Mouse (Mus musculus) ovary, postnatal 14 days (tissue): Measurements from ENCODE around the gene Treml4.
"Not testable (repeated sequence)": the region's sequence is repeated elsewhere in the genome, so short reads cannot be mapped to it uniquely, and the experiment has no call there.

Experiments
- DNase-seq: peaks from one replicate; pipeline ENCODE4 v3.0.0; 2022; ENCODE audit warnings: low spot score

Treml4 gene

DNA sequence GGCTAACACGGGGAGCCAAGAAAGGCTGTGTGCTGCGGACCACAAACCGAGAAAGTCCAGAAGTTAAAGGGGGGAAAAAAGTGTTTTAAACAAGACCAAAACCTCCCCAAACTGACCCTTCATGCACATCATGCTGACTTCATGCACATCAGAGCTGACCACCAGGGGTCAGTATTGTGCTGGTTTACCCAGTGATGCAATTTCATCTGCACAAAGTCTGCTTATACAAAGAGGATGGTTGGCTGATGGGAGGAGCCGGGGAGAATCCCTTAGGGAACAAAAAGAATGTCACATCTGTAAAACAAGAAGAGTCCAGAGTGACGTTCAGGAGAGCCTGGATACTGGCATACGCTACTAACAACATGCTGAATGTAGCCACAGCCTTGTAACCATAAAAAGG is 10.8 kb downstream of the Treml4 start:
- DNase-seq, result peak; percentile 66

DNA sequence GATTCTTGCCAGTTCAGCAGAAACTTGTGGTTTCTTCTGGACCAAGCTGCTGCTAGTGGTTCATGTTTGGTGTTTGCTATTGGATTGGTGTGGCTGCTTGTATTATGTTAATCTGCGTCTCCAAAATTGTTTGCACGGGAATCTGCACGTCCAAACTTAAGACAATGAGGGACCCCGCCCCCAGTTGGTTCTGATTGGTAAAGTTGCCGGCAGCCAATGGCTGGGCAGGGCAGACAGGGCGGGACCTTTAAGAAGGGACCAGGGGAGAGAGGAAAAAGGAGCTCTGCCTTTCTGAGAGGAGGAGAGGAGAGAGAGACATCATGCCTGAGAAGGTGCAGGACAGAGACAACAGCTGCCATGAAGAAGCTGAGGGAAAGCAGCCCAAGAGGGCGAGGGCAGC is 11.6 kb downstream of the Treml4 start:
- DNase-seq, result no peak

DNA sequence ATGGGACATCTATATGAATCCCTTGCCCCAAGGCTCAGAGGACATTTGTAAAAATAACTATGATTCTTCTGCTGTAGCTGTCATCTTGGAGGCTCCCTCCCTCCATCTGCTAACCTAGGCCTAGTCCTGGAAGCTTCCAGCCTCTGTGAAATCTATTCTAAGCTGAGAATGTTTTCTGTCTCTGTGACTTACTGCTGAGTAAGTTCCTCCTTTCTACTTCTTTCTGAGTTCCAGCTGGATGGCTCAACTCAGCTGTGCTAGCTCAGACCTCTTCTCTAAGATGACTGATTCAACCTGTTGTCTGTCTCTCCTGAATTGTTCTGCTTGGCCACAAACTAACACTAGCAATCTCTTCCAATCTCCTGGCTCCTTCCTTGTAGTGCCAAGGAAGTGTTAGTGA is 14.3 kb downstream of the Treml4 start:
- DNase-seq, result no peak

DNA sequence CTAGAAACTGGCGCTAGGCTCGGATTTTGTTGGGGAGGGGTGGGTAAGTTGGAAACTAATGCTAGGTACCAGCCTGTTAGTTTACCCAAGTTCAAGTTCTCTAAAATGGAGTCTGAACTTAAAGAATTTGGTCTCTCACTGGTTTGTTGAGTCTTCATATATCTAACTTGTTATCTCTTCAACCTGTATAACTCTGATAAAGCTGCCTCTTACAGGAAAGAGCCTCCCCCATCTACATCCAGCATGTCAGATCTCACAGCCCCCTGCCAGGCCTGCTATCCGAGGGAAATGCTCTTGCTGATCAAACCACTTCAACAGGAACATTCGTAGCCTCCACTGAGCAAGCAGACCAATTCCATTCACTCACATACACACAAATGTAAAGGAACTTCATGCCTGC is 14.9 kb downstream of the Treml4 start:
- DNase-seq, result no peak

DNA sequence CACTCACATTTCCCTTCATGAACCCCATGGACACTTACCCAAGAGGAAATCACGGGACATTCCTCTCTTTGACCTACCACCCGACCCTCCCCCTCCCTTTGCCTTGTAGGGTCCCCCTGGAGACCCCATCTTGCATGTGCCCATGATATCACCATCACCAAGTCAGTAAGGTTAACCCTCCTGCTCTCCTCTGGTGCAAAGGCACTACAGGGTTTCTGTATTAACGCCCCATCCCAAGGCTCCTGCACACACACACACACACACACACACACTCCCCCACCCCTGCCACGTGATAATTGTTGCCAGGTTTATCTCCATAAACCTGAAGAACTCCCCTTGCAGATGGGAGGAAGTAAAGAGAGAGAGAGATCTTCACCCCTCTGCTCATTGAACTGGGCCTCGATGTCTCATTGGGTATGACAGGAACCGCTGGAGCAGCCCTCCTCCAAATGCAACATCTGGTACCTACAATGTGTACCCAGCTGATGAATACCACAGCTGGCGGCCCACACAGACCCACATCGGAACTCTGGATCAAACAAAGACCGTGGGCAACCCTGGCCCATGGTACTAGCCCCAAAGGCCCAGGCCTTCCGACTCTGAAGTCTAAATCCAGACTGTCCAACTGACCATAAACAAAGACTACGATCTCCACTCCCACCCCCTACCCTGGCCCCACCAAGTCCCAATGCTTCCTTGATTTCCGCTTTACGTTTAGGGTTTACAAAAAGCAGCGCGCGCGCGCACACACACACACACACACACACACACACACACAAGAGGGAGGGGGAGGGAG is 17.0 kb downstream of the Treml4 start:
- DNase-seq, result no peak

DNA sequence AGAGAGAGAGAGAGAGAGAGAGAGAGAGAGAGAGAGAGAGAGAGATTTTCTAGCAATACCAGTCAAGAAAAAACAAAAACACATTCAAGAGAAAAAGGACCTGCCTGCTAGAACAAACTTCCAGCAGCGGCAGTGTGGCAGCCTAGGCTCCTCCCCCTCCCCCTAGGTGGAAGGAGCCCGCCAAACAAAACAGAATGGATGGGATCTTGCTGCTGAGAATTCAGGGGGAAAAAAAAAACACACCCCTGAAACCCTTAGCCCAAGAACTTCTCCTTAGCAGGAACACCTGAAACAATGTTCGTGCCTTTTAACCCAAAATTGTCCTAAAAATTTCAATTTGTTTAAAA is 17.6 kb downstream of the Treml4 start:
- no peak for DNase-seq

DNA sequence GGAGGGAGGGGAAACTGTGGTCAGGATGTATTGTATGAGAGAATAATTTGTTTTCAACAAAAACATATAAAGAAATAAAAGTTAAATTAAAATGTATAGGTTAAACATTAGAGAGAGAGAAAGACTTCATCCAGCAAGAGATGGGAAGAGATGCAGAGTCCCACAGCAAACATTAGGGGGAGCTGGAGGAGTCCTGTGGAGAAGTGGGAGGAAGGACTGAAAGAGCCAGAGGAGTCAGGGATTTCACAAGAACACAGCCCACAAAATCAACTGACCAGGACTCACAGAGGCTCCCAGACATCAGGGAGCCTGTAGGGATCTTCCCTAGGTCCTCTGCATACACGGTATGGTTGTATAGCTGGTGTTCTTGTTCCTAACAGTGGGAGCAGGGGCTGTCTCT is 22.7 kb downstream of the Treml4 start:
- no peak for DNase-seq

DNA sequence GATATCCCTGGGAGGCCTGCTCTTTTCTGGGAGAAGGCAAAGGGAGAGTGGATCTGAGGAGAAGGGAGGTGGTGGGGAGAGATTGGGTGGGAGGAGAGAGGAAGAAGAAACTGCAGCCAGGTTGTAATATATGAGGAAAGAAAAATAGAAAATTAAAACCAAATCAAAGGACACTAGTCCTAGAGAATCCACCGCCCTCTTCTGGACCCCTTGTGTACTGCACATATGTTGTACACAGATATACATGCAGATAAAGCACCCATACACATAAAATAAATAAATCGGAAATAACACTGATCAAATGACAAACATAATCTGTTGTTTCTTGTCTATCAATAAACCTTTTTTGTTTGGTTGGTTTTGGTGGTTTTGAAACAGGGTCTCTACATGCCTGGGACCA is 23.2 kb downstream of the Treml4 start:
- DNase-seq, result no peak

DNA sequence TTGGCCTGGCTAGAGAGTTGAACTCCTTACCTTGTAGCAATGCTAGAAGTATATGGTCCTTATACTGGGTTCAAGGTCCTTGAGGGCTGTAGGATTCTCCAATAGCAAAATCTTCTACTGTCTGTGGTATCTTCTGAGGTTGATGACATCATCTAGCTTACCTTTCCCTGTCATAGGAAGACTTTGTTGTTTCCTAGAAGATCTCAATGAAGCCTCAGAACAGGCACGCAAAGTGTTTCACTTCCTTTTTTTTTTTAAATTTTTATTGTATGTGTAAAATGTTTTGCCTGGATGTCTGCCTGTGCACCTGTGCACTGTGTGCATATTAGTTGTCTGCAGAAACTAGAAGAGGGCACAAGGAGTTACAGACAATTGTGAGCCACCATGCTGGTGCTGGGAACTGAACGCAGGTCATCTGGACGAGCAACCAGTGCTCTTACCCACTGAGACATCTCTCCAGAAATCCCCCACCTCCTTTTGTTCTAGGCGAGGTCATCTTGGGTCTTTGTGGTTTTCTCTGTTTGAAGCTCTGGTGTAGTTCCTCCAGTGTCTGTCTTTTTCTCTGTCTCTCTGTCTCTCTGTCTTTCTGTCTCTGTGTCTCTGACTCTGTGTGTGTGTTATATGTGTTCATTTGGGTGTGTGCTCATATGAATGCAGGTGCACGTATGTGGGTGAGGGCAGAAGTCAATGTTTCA is 29.6 kb downstream of the Treml4 start:
- DNase-seq, result no peak

DNA sequence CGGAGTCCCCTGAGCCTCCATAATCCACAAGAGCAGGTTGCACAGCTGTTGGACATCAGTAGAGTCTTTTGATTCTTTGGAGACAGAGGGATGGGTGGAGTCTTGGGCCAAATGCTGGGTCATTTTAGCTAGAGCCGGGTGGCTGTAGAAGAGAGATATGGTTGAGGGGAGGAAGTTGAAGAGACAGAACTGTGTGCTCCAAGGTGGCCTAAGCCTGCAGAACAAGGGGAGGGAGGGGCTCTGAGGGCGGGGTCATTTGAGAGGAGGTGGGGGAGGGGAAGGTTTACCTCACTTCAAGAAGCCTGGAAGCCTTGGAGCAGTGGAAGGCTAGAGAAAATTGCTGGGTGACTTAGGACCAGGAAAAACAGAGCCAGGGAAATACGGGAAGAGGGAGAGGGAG is 35.1 kb downstream of the Treml4 start, which contains the start of gene Treml2:
Gene Treml2, plus strand, starts transcription at position 296 of the 400 bp plus-strand sequence.
- DNase-seq, result no peak

DNA sequence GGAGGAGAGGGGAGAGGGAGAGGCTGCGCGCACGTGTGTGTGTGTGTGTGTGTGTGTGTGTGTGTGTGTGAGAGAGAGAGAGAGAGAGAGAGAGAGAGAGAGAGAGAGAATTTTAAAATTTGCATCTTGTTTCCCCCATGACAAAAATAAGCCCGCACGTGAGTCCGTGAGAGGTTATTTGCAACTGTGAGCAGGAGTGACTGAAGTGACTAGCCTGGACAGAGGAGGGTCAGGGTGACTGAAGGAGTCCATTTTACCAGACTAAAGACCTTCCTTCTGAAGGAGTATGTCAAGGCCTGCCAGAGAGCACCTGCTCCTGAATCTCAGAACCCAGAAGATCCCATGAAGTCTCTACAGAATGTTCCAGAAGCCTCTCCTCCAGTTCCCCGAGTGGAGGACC is 35.7 kb downstream of the Treml4 start:
- DNase-seq, result no peak

DNA sequence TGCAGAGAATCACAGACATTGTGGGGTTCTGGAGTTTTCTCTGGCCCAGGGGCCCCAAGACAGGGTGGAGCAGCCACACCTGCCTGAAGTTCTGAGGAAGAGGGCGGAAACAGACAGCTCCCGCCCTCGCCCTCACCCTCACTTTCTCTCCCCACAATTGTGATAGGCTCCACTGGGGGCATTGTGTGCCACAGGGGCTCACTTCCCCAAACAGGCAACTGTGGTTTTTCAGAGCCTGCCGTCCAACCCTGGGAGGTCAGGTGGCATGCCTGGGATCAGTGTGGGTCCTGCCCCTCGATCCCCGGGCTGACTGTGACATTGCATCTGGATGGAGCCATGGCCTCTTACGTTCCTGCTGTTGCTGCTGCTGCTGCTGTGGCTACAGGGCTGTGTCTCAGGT is 36.1 kb downstream of the Treml4 start:
- DNase-seq, result no peak

DNA sequence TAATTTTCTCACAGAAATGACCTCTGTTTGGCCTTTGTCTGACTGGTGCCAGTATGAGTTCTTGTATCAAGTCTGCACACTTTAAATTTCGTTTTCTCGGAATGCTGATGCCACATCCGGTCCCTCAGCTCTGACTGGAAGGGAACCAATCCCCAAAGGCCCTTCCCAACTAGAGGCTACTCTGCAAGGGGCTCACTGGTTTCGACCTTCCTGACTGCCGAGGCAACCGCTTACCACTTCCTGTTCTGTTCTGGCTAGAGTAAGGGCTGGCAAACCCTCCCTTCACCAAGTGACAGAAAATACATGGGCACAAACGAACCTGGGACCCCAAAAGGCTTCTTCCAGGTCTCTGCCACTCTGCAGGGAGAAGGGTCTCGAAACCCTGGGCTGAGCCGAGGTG is 36.8 kb downstream of the Treml4 start:
- DNase-seq, result no peak

DNA sequence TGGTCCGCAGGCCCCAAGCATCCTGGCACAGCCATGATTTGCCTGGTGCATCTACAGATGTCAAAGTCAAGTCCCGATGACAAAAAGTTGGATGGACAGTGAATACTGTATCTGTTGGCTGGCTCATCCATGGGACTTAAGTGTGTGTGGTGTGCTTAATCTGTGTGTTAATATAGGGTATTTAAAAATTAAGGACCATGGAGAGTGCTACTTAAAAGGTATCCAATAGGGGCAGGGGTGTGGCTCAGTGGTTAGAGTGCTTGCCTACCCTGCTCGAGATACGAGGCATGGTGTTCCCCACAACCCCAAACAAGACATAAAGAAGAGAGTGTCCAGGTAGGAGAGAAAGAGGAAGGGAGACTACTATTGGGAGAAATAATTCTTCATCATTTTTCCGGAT is 37.7 kb downstream of the Treml4 start:
- no peak for DNase-seq

DNA sequence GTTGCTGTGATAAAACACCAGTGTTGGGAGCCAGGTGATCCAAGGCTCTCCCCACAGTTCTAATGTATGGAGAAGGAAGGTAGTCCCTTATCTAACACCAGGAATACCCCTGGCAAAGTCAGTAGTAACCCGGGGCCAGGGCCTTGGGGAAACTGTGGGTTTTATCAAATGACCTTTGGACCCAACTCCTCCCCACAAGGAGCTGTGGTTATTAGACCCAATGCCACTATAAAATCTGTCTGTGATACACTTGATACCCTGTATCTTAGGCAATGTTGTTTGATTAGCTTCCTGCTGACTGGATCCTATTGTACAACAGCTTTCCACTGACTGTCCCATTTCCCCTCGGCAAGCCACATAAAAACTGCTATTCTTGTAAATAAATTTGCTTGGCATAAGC is 48.0 kb downstream of the Treml4 start:
- DNase-seq, result no peak

DNA sequence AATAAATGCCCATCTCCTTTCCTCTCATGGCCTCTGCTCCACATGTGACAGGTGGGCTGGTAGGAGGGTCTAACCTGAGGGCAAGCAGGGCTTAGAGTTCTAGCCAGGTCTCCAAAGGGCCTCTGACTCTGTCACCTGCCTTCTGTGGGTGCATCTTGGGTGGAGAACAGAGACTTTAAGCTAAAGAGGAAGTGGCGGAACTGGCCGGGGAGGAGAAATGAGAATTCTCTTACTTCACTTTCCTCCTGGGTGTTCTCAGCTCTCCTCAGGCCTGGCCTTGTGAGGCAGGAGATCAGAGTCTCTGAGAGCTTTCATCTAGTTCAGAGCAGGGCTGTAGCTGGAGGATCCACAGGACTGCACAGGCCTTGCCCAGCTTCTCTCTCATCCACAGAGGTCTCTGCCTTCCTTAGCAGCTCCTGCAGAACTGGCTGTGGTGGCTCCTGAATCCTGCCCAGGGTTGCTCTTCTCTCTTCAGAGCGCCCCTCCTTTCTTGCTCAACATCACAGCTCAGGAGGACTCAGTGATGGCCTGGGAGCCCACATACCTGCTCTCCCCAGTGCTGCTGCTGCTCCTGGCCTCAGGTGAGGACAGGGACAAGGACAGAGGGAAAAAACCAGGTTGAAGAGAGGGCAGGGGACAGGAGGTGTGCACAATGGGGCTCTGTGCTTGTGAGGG is 51.9 kb downstream of the Treml4 start, which contains the start of gene B430306N03Rik:
Gene B430306N03Rik, plus strand, starts transcription at position 237 of the 675 bp plus-strand sequence.
- DNase-seq, result not testable (repeated sequence)

DNA sequence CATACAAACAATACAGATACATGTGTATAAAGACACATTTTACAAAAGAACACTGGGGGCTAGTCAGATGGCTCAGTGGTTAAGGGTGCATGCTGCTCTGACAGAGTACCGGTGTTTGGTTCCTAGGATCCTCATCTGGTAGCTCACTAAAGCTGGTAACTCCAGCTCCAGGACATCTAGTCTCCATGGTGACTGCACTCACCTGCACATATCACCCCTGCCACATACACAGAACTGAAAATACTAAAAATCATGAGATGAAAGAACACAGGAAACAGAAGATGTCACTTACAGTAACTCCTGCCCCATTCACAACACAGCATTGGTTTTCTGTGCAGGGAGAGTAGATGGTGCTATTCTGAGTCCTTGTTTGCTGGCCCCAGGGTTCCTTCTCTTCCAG is 54.6 kb downstream of the Treml4 start:
- no peak for DNase-seq

DNA sequence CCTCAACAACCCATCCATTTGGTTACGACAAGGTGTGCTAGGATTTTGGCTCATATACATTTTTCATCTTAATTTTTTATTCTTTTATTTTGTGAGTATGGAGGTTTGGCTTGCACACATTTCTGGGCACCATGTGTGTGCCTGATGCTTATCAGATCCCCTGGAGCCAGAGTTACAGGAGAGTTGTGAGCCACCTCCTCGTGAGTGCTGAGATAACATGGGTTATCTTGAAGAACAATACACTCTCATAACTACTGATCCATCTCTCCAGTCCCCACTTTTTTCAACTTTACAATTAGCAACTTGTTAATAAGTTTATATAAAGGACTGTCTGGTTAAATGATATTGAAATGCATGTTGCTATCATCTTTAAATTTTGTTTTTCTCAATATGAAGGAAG is 57.2 kb downstream of the Treml4 start:
- no peak for DNase-seq

DNA sequence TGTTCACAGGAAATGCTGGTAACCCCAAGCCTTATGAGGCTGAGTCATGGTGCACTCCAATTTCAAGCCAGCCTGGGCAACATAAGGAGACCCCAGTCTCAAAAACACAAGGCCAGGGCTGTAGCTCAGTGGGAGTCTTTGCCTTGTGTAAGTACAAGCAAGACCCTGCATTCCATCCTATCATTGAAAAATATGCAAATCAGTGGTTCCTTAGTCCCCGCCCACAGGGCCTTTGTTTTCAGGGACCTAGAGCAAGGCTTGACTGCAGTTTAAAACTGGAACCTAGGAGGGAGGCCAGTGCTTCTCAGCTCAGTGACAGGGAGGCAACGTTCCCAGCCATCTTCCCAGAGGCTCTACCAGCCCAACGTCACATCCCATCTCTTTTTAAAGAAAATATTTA is 59.1 kb downstream of the Treml4 start:
- no peak for DNase-seq

DNA sequence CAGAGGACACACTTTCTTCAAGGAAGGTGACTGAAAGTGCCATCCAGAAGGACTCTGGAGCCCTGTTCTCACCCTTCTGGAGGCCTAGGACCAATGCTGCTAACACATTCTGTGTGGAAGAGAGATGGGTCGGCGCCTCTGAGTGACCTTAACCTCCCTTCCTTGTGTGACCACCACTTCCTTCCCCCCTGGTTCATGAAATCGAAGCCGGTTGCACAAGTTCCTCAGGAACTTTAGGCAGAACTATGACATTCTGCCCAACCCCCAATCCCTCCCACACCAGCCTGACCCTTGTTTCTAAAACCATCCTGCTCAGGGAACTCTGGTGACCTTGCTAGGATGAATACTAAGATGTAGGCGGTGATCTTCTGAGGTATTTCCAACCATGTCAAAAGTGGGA is 60.2 kb downstream of the Treml4 start:
- no peak for DNase-seq
